Mouse (Mus musculus): Measurements from ENCODE around the gene Ccdc153.

- TF ChIP-seq CTCF (IDR thresholded peaks at IDR 0.05; ENCODE audit: borderline replicate concordance, insufficient read depth, low read depth, low read length) (no peak), POLR2A (IDR thresholded peaks at IDR 0.05; ENCODE audit: borderline replicate concordance, insufficient read depth, low read length) (no peak)
Measured at GRCm38 (mm10) chr9:44287401-44288075, 47.1 kb downstream of the Ccdc153 start.

Measured in cerebellum, adult 2 months (tissue).